Mouse (Mus musculus) spleen, adult 12 weeks (tissue): ENCODE data around the gene Agap3.

Experiments used
- DNase-seq: peaks from one replicate; pipeline ENCODE4 v3.0.0; 2022; ENCODE audit warnings: low spot score

The Agap3 gene

GRCm38 (mm10) chr5:24523806-24524205 lies 71.8 kb downstream of the Agap3 start:
- no peak for DNase-seq

- no peak for DNase-seq
Measured at GRCm38 (mm10) chr5:24524522-24524921, 72.5 kb downstream of the Agap3 start.

GRCm38 (mm10) chr5:24525360-24526189 lies 73.6 kb downstream of the Agap3 start:
- no peak for DNase-seq

GRCm38 (mm10) chr5:24526190-24526888 lies 74.4 kb downstream of the Agap3 start:
- DNase-seq, result no peak

- no peak for DNase-seq
Measured at GRCm38 (mm10) chr5:24526889-24527230, 74.9 kb downstream of the Agap3 start, which contains the start of gene Gbx1. Gbx1 (minus strand) TSS chr5:24527202.

- no peak for DNase-seq
Measured at GRCm38 (mm10) chr5:24527780-24528179, 75.8 kb downstream of the Agap3 start.

- DNase-seq, result peak; percentile 81
Measured at GRCm38 (mm10) chr5:24530042-24530689, 78.2 kb downstream of the Agap3 start.

- DNase-seq, result no peak
Measured at GRCm38 (mm10) chr5:24533391-24533790, 81.4 kb downstream of the Agap3 start.

- DNase-seq, result no peak
Measured at GRCm38 (mm10) chr5:24534292-24534691, 82.3 kb downstream of the Agap3 start.

GRCm38 (mm10) chr5:24535731-24536130 lies 83.8 kb downstream of the Agap3 start:
- DNase-seq, result no peak

- DNase-seq, result no peak
Measured at GRCm38 (mm10) chr5:24536511-24536910, 84.5 kb downstream of the Agap3 start.

GRCm38 (mm10) chr5:24537618-24538017 lies 85.6 kb downstream of the Agap3 start:
- no peak for DNase-seq

- DNase-seq, result no peak
Measured at GRCm38 (mm10) chr5:24539571-24540296, 87.8 kb downstream of the Agap3 start.

- no peak for DNase-seq
Measured at GRCm38 (mm10) chr5:24540387-24541143, 88.6 kb downstream of the Agap3 start, which contains the start of gene Asb10. Asb10 (minus strand) TSS chr5:24540978.

GRCm38 (mm10) chr5:24541144-24541569 lies 89.2 kb downstream of the Agap3 start:
- DNase-seq, result no peak

GRCm38 (mm10) chr5:24542643-24543042 lies 90.7 kb downstream of the Agap3 start:
- no peak for DNase-seq

GRCm38 (mm10) chr5:24550598-24551316 lies 98.8 kb downstream of the Agap3 start:
- no peak for DNase-seq

- DNase-seq, result no peak
Measured at GRCm38 (mm10) chr5:24551317-24551688, 99.3 kb downstream of the Agap3 start.
